Mouse (Mus musculus): Measurements from ENCODE around the gene Acod1. TPM values are rescaled to one million over a fixed set of nuclear protein-coding genes. Genes with fewer than 3 reads are reported as not detected.

Gene Acod1
- total RNA-seq, 4 experiments from 2014 or later, result not detected

DNA sequence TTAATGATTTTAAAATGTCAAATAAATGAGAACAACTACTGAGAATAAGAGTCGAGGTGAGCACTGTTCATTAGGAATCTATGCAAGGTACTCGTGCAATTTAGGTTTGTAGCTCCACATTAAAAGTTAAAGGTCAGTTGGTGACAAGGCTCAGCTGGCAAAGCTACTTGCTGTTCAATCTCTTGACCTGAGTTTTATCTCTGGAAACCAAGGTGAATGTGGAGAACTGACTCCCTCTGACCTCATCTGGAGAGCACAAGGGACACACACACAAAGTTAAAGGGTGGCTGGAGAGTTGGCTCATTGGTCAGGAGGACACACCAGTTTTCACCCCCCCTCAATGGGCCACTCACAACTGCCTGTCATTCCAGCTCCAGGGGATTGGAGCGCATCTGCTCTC is 54.4 kb downstream of the Acod1 start:
- no peak for DNase-seq (ENCODE audit: low spot score in 2 of 2)

- DNase-seq (ENCODE audit: low spot score in 2 of 2), result no peak
These were observed 55.5 kb downstream of the Acod1 start for GRCm38 (mm10) chr14:103102246-103102645.

DNA sequence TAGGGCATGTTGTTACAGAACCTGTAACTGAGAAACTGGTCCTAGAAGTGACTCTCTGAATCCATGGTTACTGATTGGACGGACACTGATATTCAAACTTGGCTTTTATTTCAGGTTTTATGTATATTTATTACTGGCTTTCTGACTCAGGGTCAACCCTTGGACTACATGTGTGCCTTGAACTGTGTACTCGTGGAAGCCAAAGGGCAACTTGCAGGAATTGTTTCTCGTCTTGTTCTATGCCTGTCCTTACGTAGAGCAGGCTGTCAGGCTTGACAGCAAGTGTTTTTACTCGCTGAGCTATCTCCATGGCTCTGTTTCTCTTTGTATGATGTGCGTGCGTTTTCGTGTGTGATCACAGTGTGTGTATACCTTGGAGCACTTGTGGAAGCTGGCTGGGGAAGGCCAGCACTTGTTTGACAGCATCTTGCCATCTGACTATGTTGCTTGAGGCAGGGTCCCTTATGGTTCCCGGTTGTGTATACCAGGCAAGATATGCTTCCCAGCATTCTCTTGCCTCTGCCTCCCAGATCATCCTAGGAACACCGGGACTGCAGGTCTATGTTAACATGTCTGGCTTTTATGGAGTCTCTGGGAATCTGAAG is 56.1 kb downstream of the Acod1 start:
- DNase-seq (ENCODE audit: low spot score in 2 of 2), result no peak

Other genes with a start within 250 kb of the Acod1 start
- gene Kctd12, start 64.3 kb upstream of the Acod1 start, total RNA-seq (2022), result 1 to 10 TPM; 4.4 to 7.7 (median 5.3) TPM
- 10 to 100 TPM; 11.1 to 12.4 (median 11.8) TPM for gene Cln5, start 23.2 kb downstream of the Acod1 start, total RNA-seq (2022)
- gene Fbxl3, start 52.6 kb downstream of the Acod1 start, total RNA-seq (2022), result 10 to 100 TPM; 45.5 to 56.2 (median 51.0) TPM